Mouse (Mus musculus): ENCODE data around the gene Gm5150. TPM values are rescaled to one million over a fixed set of nuclear protein-coding genes. Genes with fewer than 3 reads are reported as not detected.
"Not testable (repeated sequence)": the region's sequence is repeated elsewhere in the genome, so short reads cannot be mapped to it uniquely, and the experiment has no call there.

Gm5150 gene
- total RNA-seq (2021): not detected
- long read RNA-seq, experiment 1: 0 reads
- long read RNA-seq, experiment 2: 0 reads

GRCm38 (mm10) chr3:16006215-16006614 lies at the start of gene Gm5150:
Gm5150 (minus strand) TSS chr3:16006437.
- intact Hi-C loops (cut with DNase I): no loop called here
- no peak for DNase-seq

- intact Hi-C loops (cut with DNase I); DNase-seq: not testable (repeated sequence)
Measured at GRCm38 (mm10) chr3:16051736-16052135, 45.5 kb upstream of the Gm5150 start.

- DNase-seq: no peak
- intact Hi-C loops (cut with DNase I): no loop called here
Measured at GRCm38 (mm10) chr3:16047288-16047687, 41.1 kb upstream of the Gm5150 start.

- intact Hi-C loops (cut with DNase I): no loop called here
- no peak for DNase-seq
Measured at GRCm38 (mm10) chr3:16043315-16043714, 37.1 kb upstream of the Gm5150 start.

GRCm38 (mm10) chr3:16024988-16025387 lies 18.8 kb upstream of the Gm5150 start:
- intact Hi-C loops (cut with DNase I); DNase-seq: not testable (repeated sequence)

GRCm38 (mm10) chr3:16022214-16022613 lies 16.0 kb upstream of the Gm5150 start:
- DNase-seq: no peak
- intact Hi-C loops (cut with DNase I): no loop called here

GRCm38 (mm10) chr3:16014456-16014855 lies 8.2 kb upstream of the Gm5150 start:
- intact Hi-C loops (cut with DNase I); DNase-seq: not testable (repeated sequence)

GRCm38 (mm10) chr3:16007827-16008226 lies 1.6 kb upstream of the Gm5150 start:
- intact Hi-C loops (cut with DNase I): no loop called here
- DNase-seq: no peak

- no peak for DNase-seq
- intact Hi-C loops (cut with DNase I): no loop called here
Measured at GRCm38 (mm10) chr3:16003890-16004633, 2.2 kb downstream of the Gm5150 start.

GRCm38 (mm10) chr3:15999479-15999878 lies 6.8 kb downstream of the Gm5150 start:
- DNase-seq; intact Hi-C loops (cut with DNase I): not testable (repeated sequence)

GRCm38 (mm10) chr3:15982216-15982615 lies 24.0 kb downstream of the Gm5150 start:
- no peak for DNase-seq
- intact Hi-C loops (cut with DNase I): no loop called here

- intact Hi-C loops (cut with DNase I): no loop called here
Measured at GRCm38 (mm10) chr3:15956921-15957320, 49.3 kb downstream of the Gm5150 start.

More at GRCm38 (mm10) chr3:15956921-15957320, 49.3 kb downstream of the Gm5150 start:
- no peak for DNase-seq

Small RNA genes lying within 50 kb of the gene (microRNA-seq; reads per million reads assigned to microRNA genes)
- 0 reads per million in 2 experiments for gene Gm24694

Other genes with a start within 250 kb of the Gm5150 start
- not detected for gene Sirpb1c, start 157.9 kb downstream of the Gm5150 start, total RNA-seq (2021)

Measured in gastrocnemius, postnatal 36 days (tissue).